Mouse (Mus musculus): ENCODE measurements around the gene Fryl.

DNA sequence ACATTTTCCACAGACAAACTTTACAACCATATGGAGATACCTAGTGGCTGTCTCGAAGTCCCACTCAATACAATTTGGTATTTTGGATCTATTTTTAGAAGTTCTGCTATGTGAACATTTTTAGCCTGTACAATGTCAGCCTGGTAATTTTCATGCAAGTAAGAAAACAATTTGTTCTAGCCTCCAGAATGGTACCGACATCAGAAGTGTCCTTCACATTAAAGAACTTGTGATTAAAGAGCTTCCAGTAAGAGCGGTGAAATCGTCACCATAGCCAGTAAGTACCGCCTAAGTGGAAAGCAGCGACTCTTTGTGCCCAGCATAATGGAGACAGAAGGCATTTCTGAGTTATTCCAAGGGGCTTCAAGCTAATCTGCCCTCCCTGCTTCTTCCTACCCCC, 14.2 kb upstream of the Fryl start:
- TF ChIP-seq EP300 (optimal IDR thresholded peaks at IDR 0.05) (no peak), CTCF (IDR thresholded peaks at IDR 0.05; ENCODE audit: low read depth) (no peak)
